Mouse (Mus musculus) C2C12 (cell line): ENCODE results near the gene Dcaf6. TPM values are rescaled to one million over a fixed set of nuclear protein-coding genes. Genes with fewer than 3 reads are reported as not detected.

ENCODE experiments used
- H3K27me3 ChIP-seq: one replicate; pipeline ENCODE4 v1.6.1; 2011; ENCODE audit not compliant: control insufficient read depth, insufficient read depth, insufficient read length
- H3K36me3 ChIP-seq: one replicate; pipeline ENCODE4 v1.6.1; 2011; ENCODE audit not compliant: control insufficient read depth, insufficient read depth
- H3K4me3 ChIP-seq: one replicate; pipeline ENCODE4 v1.5.1; 2011; ENCODE audit warnings: mild to moderate bottlenecking, control low read depth; ENCODE audit not compliant: poor library complexity, insufficient read depth, severe bottlenecking
- H3K79me2 ChIP-seq: one replicate; pipeline ENCODE4 v1.6.1; 2011; ENCODE audit not compliant: control insufficient read depth, insufficient read depth
- H3K79me3 ChIP-seq: one replicate; pipeline ENCODE4 v1.6.1; 2011; ENCODE audit warnings: low read depth, control low read depth
- H3ac ChIP-seq: one replicate; pipeline ENCODE3; 2011; ENCODE audit warnings: low read depth; ENCODE audit not compliant: control insufficient read depth, insufficient read length
- CEBPB ChIP-seq: IDR thresholded peaks from one replicate; pipeline ENCODE4 v1.6.1; 2011; ENCODE audit warnings: low read depth, mild to moderate bottlenecking, control low read depth, moderate library complexity
- CTCF ChIP-seq: IDR thresholded peaks from one replicate; pipeline ENCODE4 v1.5.1; 2011; ENCODE audit not compliant: control insufficient read depth, insufficient read depth, insufficient read length
- FOSL1 ChIP-seq: IDR thresholded peaks from one replicate; pipeline ENCODE4 v1.8.0; 2011; ENCODE audit warnings: mild to moderate bottlenecking, low read length; ENCODE audit not compliant: poor library complexity, insufficient read depth, severe bottlenecking
- MAX ChIP-seq: IDR thresholded peaks from one replicate; pipeline ENCODE4 v1.6.1; 2011; ENCODE audit warnings: mild to moderate bottlenecking, control low read depth
- MYOD1 ChIP-seq: IDR thresholded peaks from one replicate; pipeline ENCODE4 v1.6.1; 2011; ENCODE audit warnings: low read depth; ENCODE audit not compliant: control insufficient read depth, insufficient read length
- MYOG ChIP-seq: IDR thresholded peaks from one replicate; pipeline ENCODE4 v1.6.1; 2011; ENCODE audit not compliant: control insufficient read depth, insufficient read length; ENCODE audit errors: extremely low read depth
- USF1 ChIP-seq: IDR thresholded peaks from one replicate; pipeline ENCODE4 v1.6.1; 2011; ENCODE audit warnings: low read depth, mild to moderate bottlenecking, control low read depth, moderate library complexity
- long read RNA-seq, 2 experiments: library from polyadenylated mRNA; unstranded; transcript quantifications; one replicate each; pipeline ENCODE4 v2.0.0; 2019 to 2020
- polyA plus RNA-seq: library from polyadenylated mRNA; unstranded; fragments of >200 nt; fragmentation: generic; extraction: Trizol; gene quantifications from one replicate; pipeline ENCODE4 v1.2.1, GENCODE M21; 2012; ENCODE audit warnings: missing spikeins

The Dcaf6 gene
- 7.1 TPM for polyA plus RNA-seq
- long read RNA-seq, experiment 1, full-length matches to known transcripts, result 2 of 19 reads
- long read RNA-seq, experiment 1, partial matches to known transcripts, result 16 of 19 reads
- long read RNA-seq, experiment 1, other reads (novel, unspliced or antisense), result 1 of 19 reads
- long read RNA-seq, experiment 2, full-length matches to known transcripts, result 11 of 28 reads
- long read RNA-seq, experiment 2, partial matches to known transcripts, result 3 of 28 reads
- long read RNA-seq, experiment 2, other reads (novel, unspliced or antisense), result 14 of 28 reads

- Histone ChIP-seq H3K27me3 (no peaks in the 10 kb centered on the region), H3K79me3 (peaks cover 4% of the 10 kb centered on the region), H3K79me2 (peaks cover 29% of the 10 kb centered on the region), H3ac (peak within 1 kb of the TSS; percentile 95), H3K4me3 (peak within 1 kb of the TSS; percentile 74), H3K36me3 (no peaks in the 10 kb centered on the region)
- TF ChIP-seq USF1, result no peak
Observed at GRCm38 (mm10) chr1:165460360-165460800, at the start of gene Dcaf6, which contains the start of gene Mpc2. Dcaf6 (minus strand) TSS chr1:165460475. Mpc2 (plus strand) TSS chr1:165460637.

GRCm38 (mm10) chr1:165506303-165506702 is 46.0 kb upstream of the Dcaf6 start:
- TF ChIP-seq FOSL1 (no peak), MYOG (no peak), CTCF (no peak), MAX (no peak), MYOD1 (no peak), CEBPB (no peak), USF1 (no peak)
- Histone ChIP-seq H3K4me3 (no peak overlapping the region), H3ac (no peak overlapping the region), H3K27me3 (no peaks in the 10 kb centered on the region), H3K79me3 (no peaks in the 10 kb centered on the region), H3K79me2 (no peaks in the 10 kb centered on the region), H3K36me3 (no peaks in the 10 kb centered on the region)

- Histone ChIP-seq H3K4me3 (no peak overlapping the region), H3K79me3 (no peaks in the 10 kb centered on the region), H3K36me3 (no peaks in the 10 kb centered on the region), H3K27me3 (no peaks in the 10 kb centered on the region), H3K79me2 (no peaks in the 10 kb centered on the region), H3ac (no peak overlapping the region)
- TF ChIP-seq MYOG (no peak), MYOD1 (no peak), CEBPB (no peak), CTCF (no peak)
Observed at GRCm38 (mm10) chr1:165503307-165504024, 43.2 kb upstream of the Dcaf6 start.

- Histone ChIP-seq H3K79me3 (no peaks in the 10 kb centered on the region), H3K36me3 (no peaks in the 10 kb centered on the region), H3K79me2 (no peaks in the 10 kb centered on the region), H3K4me3 (no peak overlapping the region), H3K27me3 (no peaks in the 10 kb centered on the region), H3ac (no peak overlapping the region)
- TF ChIP-seq FOSL1, result no peak
- no peak for TF ChIP-seq USF1
- TF ChIP-seq CTCF, result no peak
- TF ChIP-seq MYOG, result no peak
- TF ChIP-seq MYOD1, result no peak
- no peak for TF ChIP-seq MAX
- TF ChIP-seq CEBPB, result no peak
Observed at GRCm38 (mm10) chr1:165498856-165499255, 38.6 kb upstream of the Dcaf6 start.

- Histone ChIP-seq H3K36me3 (no peaks in the 10 kb centered on the region), H3K4me3 (no peak overlapping the region), H3K79me3 (no peaks in the 10 kb centered on the region), H3ac (no peak overlapping the region), H3K79me2 (no peaks in the 10 kb centered on the region), H3K27me3 (no peaks in the 10 kb centered on the region)
- TF ChIP-seq CEBPB, result no peak
- TF ChIP-seq MYOD1, result no peak
- no peak for TF ChIP-seq CTCF
- no peak for TF ChIP-seq MYOG
- no peak for TF ChIP-seq FOSL1
- TF ChIP-seq MAX, result no peak
Observed at GRCm38 (mm10) chr1:165489197-165489596, 28.9 kb upstream of the Dcaf6 start.

- Histone ChIP-seq H3K36me3 (peaks cover 4% of the 10 kb centered on the region), H3ac (no peak overlapping the region), H3K79me2 (no peaks in the 10 kb centered on the region), H3K4me3 (no peak overlapping the region), H3K27me3 (no peaks in the 10 kb centered on the region), H3K79me3 (no peaks in the 10 kb centered on the region)
- TF ChIP-seq MYOD1 (no peak), FOSL1 (no peak), CTCF (no peak), USF1 (no peak), MYOG (no peak), CEBPB (no peak), MAX (no peak)
Observed at GRCm38 (mm10) chr1:165486108-165486507, 25.8 kb upstream of the Dcaf6 start.
